Mouse (Mus musculus) thymus, postnatal 10 days (tissue): Measurements from ENCODE around the gene Rtp3.

Experiments used
- DNase-seq, 2 experiments: peaks; one replicate each; pipeline ENCODE4 v3.0.0; 2021; ENCODE audit warnings: low spot score in 2 of 2

Rtp3 gene

GRCm38 (mm10) chr9:110945926-110946325 is 44.5 kb downstream of the Rtp3 start, which contains the start of gene Tdgf1:
Tdgf1 (minus strand) TSS chr9:110946158.
- DNase-seq = no peak

DNA sequence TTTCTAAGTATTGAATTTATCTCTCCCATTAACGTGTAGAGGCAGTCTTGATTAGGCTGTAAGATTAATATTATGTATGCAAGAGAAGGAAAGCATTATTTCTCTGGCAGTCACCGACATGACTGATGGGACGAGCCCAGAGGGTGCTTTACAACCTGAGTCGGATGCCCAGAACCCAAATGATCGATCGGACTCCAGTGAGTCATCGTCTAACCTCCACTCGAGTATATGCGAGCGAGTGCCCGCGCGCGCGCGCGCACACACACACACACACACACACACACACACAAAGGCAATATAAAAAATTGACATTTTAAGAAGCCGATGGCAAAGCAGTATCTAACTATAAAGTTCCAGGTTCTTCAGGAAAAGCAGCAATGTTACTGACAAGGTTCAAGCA is 45.0 kb downstream of the Rtp3 start:
- DNase-seq = no peak

DNA sequence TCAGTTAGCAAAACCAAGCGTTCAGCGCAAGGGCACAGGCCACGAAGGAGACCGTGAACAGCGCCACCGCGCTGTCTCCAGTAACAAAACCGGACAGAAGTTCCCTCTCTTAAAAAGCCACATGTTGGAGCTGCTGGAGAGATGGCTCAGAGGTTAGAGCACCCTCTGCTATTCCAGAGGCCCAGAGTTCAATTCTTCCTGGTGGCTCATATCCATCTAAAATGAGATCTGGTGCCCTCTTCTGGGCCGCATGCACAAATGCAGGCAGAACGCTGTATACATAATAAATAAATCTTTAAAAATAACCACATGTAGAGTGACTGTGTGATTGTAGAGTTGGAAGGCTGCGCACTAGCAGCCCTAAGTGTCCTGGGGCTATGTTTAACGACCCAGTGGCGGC is 46.1 kb downstream of the Rtp3 start:
- DNase-seq = peak in 1 of 2 experiments; percentile 34

- DNase-seq = no peak
These were observed 52.6 kb downstream of the Rtp3 start for GRCm38 (mm10) chr9:110937506-110938490.

DNA sequence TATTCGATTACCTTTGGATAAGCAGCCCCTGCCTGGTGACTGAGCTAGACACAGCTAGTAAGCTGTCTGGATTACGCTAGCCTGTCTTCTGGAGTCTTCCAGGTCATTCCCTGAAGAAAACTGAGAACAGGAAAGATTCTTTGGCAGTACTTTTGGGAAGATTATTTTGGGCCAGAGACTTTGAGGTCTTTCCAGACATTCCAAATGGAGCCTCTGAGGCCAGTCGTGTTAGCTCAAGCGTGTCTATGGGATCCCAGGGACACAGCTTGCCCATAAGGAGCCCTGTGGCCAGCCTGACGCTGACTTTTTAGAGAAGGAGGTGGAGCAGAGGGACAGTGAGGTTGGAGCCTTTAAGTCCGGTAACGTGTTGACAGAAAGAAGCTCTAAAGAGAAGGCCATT is 54.4 kb downstream of the Rtp3 start:
- DNase-seq = no peak
